Mouse (Mus musculus) retina, adult 2 months (tissue): ENCODE data around the gene Rpa2.
"Not testable (repeated sequence)": the region's sequence is repeated elsewhere in the genome, so short reads cannot be mapped to it uniquely, and the experiment has no call there.

Experiments
- DNase-seq: peaks from one replicate; pipeline ENCODE4 v3.0.0-alpha.2; 2012; ENCODE audit warnings: low read depth, low spot score

Gene Rpa2

GRCm38 (mm10) chr4:132767914-132768876, at the start of gene Rpa2:
Gene Rpa2 (plus strand): TSS chr4:132768332.
- peak; percentile 100 for DNase-seq

DNA sequence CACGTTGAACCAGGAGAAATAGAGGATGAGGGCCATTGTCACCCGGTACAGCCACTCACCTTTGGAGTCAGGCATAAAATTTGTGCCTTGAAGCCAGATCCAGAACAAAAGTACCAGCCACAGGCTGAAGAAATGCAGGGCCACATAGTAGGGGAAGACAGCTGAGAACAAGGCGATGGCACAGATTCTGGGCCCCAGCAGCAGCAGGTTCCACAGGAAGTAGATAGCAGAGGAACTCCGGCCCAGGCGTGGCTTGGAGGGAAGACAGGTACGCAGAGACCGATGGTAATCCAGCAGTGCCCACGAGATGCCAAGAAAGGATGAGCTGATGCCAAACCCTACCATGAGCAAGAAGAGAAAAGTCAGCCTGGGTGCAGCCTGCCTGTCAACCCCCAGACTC, 39.9 kb upstream of the Rpa2 start:
- no peak for DNase-seq

- no peak for DNase-seq
Measured at GRCm38 (mm10) chr4:132731616-132732015, 36.5 kb upstream of the Rpa2 start.

DNA sequence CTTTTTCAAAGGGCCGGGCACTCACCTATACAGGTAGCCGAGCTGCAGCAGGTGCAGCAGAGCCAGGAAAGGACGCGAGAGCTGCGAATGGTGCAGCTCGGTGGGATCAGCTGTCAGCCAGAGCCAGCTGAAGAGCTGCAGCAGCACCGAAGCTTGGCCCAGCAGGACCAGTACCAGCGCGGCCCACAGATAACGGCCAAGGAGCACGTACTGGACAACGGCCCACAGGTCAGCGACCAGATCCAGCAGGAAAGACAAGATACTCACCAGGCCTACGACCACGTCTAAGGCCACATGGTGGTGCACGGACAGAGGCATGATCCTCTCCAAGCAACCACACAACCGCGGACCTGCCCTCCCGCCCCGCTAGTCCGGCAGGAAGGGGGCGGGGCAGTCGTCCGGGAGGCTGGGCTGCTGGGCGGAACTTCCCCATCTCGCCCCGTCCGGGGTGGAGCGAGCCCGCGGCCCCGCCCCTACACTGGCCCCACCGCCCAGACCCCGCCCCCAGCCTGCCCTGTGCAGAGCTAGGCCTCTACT, 35.9 kb upstream of the Rpa2 start, which contains the start of gene Xkr8:
Gene Xkr8, minus strand, starts transcription at position 399 of the 537 bp plus-strand sequence.
- peak; percentile 28 for DNase-seq

DNA sequence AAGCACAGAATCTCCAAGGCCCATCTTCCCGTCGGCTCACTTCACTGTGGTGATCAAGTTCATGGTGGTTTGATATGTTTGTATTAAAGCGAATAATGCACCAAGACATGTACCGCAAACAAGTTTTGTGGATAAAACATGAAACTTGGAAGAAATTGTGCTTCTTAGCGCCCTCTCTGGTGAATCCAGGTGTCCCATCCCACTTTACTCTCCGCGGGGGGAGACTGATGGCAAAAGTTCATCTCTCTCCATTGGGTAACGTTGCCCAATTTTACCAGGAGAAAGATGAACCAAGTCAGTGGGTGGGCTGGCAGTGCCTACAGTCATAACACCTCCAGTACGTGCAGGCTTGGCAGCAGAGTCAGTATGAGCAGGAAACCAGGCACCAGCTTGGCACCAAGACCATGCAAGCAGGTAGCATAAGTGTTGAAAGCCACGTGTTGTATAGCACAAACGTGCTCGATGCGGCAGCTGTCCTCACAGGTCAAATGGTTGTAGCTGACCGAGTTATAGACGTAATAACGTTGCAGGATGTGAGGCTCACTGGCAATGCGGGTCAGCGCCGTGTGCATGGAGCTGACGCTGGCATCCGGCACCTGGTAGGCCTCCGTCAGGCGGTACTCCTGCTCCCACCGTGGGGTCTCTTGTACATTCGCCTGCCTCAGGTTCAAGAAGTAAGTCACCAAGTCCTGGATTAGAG, 34.9 kb upstream of the Rpa2 start:
- no peak for DNase-seq

GRCm38 (mm10) chr4:132734766-132735165, 33.4 kb upstream of the Rpa2 start:
- no peak for DNase-seq

- DNase-seq = no peak
Measured at GRCm38 (mm10) chr4:132735389-132735788, 32.7 kb upstream of the Rpa2 start.

- DNase-seq = no peak
Measured at GRCm38 (mm10) chr4:132735894-132736293, 32.2 kb upstream of the Rpa2 start.

DNA sequence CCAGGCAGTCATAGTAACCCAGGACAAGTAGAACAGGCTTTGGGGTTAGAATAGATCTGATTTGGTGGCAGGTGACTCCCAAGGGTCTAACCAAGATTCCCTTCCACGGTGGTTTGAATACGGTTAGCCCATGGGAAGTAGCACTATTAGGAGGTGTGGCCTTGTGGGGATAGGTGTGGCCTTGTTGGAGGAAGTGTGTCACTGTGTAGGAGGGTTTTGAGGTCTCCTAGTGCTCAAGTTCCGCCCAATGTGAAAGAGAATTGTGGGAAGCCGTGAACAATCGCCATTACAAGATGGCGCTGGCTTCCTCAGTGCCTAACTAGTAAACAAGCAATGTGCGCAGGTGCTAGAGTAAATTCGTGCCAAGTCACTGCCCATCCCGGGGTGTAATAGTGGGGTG, 31.0 kb upstream of the Rpa2 start:
- DNase-seq = not testable (repeated sequence)

DNA sequence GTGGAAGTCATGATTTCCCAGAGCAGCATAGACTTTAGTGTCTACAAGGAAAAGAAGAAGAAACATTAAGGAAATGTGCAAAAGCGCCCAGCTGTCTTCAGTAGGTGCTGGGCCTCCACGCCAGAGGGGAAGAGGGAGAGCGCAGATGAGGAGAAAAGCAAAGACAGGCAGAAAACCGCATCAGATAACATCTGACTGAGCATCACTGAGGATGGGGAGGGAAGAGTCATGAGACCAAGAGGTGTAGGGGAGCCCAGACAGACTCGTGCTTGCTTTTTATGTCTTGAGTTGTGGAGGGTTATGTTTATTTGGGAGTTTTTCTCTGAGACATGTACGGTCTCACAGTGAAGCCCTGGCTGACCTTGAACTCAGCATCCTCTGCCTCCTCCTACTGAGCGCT, 26.6 kb upstream of the Rpa2 start:
- no peak for DNase-seq

DNA sequence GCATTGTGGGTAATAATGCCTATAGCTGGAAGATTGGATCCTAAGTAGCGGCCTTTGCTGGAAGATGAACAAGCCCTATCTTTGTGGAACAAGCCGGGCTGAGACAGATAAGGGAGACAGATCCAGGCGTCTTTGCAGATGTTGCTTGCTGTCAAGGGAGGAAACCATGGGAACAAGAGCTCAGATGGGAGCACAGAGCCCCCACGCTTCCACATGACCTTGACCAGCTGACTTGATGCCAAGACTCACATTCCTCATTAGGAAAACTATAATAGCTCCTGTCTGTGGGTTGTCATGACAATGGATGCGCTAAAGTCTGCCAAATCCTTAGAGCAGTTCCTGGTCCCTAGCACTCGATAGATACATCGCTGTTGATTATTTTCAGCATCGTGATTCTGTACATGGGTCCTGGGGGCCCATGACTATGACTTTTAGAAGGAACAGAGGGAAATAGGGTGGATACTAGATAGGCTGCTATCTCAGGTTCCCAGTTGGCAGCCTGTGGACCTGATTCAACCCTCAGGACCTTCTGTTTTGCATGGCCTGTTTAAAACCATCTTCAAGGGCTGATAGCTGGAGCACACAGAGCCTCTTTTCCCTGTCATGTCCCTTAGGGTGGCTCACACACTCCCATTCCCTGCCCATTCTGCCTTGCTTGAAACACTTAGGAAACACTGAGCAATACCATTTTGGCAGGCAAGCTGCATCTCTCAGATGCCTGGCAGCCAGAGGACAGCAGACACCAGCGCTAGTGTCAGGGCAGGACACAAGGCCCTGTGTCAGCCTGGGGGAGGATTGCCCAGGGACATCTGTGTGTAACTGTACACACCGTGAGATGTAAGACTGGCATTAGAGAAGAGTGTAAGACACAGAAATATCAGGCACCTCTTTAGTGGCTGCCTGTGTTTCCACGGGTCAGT, 23.9 kb upstream of the Rpa2 start:
- no peak for DNase-seq

DNA sequence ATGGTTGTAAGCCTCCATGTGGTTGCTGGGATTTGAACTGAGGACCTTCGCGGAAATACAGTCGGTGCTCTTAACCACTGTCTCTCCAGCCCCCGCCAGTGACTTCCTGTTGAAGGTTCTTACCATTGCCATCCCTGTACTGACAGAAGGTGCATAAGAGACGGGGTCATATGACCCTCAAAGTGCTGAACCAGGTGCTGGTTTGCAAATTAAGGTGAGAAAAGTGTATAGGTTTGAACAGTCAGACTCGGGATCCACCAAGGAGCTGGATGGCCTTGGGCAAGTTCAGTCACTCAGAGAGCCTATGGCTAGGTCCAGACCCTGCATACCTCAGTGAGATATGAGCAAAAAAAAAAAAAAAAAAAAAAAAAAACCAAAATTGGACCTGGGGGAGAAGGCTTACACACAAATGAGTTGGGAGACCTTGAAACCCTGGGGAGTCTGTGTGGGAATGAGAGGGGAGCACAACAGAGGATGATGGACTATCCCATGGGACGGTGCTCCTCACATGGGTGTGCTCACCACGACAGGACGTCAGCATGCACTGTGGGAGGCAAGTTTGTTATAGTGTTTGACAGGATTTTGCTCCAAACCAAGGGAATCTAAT, 21.1 kb upstream of the Rpa2 start:
- no peak for DNase-seq

GRCm38 (mm10) chr4:132747664-132748259, 20.4 kb upstream of the Rpa2 start:
- DNase-seq = no peak

GRCm38 (mm10) chr4:132748778-132749177, 19.4 kb upstream of the Rpa2 start:
- DNase-seq = no peak

DNA sequence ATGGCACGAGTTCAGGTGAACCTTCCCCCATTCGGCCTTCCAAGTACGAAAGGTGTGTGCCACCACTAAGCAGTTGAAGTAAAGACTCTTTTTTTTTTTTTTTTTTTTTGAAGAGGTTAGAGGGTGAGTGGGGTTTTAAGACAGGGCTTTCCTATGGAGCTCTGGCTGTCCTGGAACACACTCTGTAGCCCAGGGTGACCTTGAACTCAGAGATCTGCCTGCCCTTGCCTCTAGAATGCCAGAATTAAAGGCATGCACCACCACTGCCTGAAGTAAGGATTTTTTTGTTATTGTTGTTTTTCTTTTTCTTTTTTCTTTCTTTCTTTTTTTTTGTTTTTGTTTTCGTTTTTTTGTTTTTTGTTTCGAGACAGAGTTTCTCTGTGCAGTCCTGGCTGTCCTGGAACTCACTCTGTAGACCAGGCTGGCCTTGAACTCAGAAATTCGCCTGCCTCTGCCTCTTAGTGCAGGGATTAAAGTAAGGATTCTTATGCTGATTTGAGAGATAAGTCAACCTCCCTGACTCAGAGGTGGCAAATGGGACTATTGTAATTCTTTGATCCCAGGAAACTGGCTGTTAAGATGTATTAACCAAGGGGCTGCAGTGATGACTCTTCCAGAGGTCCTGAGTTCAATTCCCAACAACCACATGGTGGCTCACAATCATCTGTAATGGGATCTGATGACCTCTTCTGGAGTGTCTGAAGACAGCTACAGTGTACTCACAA, 18.7 kb upstream of the Rpa2 start:
- no peak for DNase-seq

DNA sequence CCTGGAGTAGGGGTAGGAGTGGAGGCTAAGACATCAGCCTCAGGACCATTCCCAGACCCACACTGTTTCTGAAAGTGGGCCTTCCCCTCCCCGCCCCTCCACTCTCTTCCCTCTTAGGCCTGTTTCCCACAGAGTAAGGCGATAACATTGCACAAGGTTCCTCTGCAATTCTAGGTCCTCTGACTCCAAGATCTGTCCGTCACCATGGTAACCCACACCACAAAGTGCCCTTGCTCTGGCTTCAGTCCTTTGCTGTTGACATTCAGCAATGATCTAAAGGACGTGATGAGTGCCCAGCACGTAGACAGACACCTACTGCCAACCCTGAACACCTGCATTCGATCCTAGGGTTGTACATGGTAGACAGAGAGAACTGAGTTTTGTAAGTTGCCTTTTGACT, 15.1 kb upstream of the Rpa2 start:
- DNase-seq = no peak

DNA sequence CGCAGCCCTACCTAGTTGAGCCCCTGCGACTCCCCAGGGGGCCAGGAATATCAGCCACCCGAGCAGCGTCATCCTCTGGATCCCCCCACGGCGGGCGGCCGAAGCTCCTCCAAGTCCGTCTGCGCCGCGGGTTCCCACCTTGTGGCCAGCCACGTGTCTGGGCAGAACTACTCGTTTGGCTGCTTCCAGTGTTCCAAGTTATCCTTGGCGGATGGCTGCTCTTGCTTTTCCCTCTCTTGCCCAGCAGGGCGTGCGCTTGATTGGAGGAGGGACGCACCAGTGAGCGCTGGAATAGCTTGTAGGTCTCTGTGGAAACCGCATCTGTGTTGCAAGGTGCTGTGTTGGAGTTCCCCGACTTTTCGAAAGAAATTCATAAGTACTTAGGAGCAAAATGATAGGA, 11.2 kb upstream of the Rpa2 start, which contains the start of gene Smpdl3b:
Gene Smpdl3b, minus strand, starts transcription at position 279 of the 400 bp plus-strand sequence.
- no peak for DNase-seq

GRCm38 (mm10) chr4:132757633-132758351, 10.3 kb upstream of the Rpa2 start:
- DNase-seq = no peak

GRCm38 (mm10) chr4:132760296-132760695, 7.8 kb upstream of the Rpa2 start:
- DNase-seq = no peak
